Mouse (Mus musculus): ENCODE data around the gene Arhgef3.

The Arhgef3 gene

DNA sequence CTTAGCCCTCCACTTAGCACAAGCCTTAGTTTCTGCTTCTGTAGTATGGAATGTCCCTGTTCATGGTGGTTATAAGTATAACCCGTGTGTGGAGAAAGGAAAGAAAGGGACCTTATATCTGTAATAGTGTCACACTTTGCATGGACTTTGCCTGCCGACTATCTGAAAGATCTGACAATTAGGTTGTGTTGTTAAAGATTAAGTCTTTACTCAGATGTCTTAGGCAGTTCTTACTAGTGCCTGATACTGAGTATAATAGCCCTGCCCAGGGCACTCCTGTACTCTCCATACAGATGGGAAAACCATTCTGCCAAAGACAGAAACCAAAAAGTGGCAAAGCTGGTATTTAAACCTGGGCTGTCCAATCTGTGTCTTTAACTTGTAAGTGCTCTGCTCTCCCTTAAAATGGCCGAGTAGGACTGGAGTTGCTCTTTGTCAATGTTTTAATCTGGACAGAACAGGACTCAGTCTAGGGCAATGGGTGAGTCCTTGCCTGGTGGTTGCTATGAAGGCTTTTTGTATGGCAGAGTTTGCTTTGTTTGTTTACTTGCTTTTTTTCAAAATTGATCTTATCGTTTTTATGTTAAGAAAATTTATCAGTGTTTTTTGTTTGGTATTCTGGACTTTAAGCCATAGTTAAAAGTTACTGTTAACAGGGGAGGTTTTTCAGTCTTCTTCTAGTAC is 196.0 kb downstream of the Arhgef3 start:
- DNase-seq (ENCODE audit: low read depth, low spot score): no peak

DNA sequence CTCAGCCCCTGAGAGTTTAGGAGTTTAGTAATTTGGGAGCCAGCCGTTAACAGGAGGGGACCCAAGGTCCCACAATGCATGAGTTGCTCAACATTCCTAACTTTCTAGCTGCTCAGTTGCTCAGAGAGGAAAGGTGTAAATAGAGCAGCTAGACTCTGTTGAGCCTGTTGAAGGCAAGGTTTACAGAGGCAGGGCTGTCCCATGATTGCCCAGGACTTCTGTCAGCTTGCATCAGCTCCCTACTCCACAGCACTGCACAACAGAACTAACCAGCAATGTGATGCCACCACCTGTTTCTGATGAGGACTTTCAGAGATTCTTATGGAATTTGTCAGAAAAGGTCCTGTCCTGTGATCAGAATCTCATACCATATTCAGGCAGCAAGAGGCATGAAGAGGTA is 197.7 kb downstream of the Arhgef3 start:
- DNase-seq (ENCODE audit: low read depth, low spot score): no peak

DNA sequence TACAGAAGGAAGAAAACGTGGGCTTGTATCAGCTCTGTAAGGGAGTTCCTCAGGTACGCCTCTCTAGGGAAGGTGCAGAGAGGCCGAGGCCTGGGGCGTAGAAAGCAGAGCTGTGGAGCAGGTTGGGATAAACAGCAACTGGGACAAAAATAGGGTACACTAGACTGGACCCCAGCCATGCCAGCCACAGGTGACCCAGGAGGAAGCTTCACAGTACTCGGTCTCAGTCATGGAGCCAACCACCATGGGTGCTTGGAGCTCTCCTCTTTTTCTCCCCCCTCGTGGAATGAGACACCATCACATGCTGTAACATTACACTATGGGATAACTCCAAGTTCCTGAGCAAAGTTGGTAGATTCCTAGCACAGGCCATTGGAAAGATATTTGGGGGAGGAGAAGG is 201.0 kb downstream of the Arhgef3 start:
- DNase-seq (ENCODE audit: low read depth, low spot score): no peak

DNA sequence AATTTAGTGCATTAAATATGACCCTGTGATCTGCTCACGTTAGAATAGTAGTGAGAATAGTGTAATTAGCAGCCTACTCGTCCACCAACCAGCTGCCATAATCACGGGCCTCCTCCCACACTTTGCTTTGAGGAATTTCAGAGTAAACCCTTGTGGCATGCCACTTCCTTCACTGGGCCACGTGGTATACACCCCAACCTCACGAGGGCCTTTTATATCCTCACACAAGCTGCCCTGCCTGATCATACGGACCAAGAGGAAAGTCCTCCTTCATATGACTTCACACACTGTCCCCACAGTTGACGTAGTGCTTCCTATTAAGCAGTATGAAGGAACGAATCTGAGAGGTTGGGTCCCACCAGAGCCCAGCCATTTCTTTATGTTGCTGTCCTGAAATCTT is 202.4 kb downstream of the Arhgef3 start:
- no peak for DNase-seq (ENCODE audit: low read depth, low spot score)

DNA sequence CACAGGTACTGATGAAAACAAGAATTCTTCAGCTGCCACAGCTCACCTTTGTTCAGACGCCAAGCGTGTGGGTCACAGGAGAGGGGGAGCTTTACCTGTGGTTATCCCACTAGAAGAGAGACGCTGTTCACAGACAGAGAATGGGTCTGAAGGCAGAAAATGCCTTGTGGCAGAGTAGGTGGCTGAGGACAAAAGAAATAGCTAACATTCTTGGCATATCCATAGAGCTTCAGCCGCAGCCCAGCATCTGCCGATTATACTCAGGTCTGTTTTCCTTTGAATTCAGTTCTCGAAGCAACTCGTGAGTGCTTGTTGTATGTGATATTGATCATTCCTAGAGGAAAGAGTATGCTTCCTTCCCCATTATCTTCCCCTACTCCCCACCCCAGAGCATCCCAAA is 204.7 kb downstream of the Arhgef3 start:
- no peak for DNase-seq (ENCODE audit: low read depth, low spot score)

DNA sequence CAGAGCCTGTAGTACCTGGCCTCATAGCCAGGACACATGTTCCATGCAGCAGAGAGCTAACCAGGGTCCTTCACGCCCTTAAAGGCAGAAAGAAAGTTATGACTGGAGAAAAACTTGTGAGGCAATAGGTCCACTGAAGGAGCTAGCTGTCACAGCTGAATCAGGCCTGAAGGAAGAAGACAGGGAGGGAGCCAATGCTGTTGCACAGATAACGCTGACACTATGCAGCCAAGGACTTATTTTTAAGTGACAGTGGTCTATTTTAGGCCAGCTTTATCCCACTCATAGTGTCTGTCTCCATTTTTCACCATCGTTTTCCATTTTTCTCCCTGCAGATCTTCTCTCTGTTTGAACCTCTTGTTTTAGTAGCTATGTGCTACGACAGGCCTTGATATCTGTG is 207.3 kb downstream of the Arhgef3 start:
- no peak for DNase-seq (ENCODE audit: low read depth, low spot score)

DNA sequence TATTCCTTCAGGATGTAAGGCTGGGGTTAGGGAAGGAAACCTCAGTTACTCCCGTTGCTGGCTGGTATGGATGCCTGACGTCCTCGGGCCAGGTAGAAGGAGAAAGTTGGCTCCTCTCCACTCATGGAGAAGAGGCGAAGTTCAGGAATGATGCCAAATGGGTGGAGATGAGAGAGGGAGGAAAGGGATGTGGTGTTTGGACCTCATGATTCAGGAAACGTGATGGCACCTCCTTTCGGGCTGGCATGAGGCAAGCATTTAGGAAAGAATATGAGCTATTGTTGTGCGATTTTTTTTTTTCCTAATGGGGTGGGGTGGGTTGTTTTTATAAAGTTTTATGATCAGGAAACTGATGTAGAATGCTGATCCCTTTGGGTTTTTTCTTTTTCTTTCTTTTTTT is 210.0 kb downstream of the Arhgef3 start:
- no peak for DNase-seq (ENCODE audit: low read depth, low spot score)

DNA sequence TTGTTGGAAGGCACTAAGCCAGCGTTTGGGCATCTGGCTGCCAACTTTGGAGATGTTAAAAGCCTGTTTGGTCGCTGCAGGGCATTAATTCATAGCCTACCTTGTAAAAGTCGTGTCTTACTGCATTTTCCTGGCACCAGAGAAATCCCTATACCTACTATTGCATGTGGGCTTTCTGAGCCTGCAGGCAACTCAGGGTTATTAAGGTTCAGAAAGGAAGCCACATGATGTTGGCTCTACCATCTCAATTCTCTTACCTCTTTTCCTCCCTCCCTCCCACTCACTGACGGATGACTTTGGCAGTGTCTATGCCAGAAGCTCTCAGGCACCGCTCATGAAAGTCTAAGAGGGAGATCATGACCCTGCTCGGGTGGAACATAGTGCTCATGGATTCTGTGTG is 210.8 kb downstream of the Arhgef3 start:
- DNase-seq (ENCODE audit: low read depth, low spot score): no peak

DNA sequence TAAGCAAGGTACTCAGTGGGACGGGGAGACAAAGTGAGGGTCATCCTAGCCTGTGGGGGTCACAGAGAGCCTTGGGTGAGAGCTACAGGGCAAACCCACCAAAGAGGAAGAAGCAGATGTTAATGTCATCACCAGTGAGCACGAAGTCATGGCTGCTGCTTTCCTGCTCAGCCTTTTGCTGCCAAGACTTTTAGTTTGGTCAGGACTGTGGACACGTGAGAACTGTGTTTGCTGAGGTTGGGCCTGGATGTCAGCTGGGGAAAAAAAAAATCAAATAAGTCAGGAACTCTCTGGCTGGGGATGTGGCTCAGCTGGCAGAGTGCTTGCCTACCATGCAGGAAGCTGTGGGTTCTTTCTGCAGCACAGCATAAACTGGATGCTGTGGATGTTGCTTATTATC is 213.2 kb downstream of the Arhgef3 start:
- DNase-seq (ENCODE audit: low read depth, low spot score): no peak

DNA sequence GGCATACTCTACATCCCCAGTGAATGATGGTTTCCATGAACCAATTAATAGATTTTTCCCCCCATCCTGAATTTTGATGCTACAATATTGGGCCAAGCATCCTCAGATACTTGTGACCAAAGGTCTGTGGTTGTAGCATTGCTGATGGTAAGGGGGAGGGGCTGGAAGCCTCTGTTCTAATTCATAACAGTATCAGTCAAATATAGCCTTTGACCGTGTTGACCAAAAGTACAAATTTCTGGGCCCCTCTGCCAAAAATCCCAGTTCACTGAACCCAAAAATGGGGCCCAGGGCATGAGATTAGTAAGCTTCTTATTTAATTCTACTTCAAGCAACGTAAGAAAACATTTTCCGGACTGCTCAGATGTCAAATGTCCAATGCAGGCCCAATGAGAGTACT is 214.3 kb downstream of the Arhgef3 start:
- no peak for DNase-seq (ENCODE audit: low read depth, low spot score)

DNA sequence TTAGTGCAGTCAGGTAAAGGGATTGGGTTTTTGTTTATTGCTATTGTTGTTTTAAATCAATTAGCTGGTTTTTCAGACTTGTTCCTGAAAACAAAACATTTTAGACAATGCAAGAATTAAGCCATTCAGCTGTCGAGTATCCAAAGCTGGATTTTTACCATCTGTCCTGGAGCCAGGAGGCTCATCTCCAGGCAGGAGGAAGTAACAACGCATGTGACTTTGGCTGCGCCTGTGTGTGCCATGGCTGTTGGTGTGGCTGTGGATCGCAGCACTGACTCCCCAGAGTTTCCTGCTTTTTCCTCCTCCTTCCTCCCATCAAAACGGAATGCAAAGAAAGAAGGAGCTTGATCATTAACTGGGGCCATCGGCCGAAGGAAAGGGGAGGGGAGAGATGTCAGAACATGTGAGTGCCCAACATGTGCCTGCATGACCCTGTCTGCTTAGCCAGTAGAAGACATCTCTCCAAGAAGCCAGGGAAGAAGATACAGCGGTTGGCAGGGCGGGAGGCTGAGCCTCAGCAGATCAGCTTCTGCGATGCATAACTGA is 216.9 kb downstream of the Arhgef3 start:
- DNase-seq (ENCODE audit: low read depth, low spot score): no peak

DNA sequence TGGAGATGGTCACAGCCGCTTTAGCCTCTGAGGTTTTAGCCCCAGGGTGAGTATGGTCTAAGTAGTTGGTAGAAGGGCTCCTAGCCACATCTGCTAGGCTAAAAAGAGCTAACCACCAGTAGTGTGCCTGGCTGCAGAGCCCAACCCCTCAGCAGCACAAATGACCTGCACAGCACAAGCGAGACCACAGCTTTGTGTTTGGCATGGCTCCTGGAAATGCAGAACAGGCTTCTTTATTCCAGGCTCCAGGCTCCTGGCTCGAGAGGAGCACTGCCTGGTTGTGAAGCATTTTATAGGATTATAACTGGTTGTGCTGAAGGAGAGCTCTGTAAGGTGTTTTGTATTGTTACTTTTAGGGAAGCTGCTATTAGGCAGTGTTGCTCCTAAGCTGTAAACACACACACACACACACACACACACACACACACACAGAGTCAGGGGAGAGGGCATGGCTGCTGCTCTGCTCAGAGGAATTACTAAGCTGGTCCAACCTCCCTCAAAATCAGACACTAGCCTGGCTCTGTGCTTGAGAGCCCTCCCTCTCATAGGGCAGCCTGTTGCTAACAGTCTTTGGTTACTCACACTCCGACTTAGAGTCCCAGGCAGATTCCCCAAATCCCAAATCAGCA is 217.8 kb downstream of the Arhgef3 start:
- no peak for DNase-seq (ENCODE audit: low read depth, low spot score)

DNA sequence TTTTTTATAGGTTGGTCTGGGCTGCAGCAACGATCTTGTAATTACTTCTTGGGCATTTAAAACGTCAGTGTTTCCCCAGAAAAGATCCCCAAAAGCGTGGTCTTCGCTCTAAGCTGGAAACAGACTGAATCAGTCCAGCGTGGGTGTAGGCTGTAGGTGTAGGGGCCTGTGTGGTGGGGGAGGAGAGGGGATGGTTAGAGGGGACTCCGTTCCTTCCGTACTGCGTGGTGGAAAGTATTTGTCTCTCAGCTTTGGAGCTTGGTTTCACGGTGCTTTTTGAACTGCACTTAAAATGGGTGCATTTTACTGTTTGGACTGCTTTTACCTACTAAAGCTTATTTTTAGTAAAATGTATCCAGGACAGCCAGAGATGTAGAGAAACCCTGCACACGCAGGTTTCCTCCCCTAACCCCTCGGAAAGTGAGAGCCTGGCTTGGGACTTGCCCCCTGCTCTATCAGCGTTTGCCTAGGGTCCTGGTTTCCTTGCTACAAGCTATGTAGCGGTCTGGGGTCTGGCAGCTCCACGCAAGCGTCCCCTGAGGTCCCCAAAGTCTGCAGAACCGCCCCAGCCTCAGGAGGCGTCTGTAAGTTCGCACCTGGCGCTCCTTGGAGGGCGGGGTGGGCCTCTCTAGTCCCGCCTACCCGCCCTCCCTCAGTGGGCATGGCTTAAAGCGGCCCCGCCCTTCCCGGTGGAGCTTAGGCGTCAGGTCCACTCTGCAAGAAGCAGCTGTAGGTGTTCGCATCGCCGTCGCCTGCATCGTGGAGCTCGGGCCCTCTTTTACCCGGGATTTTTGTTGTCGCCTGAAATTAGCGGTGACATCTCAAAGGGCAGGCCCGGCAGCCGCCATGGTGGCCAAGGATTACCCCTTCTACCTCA is 220.9 kb downstream of the Arhgef3 start:
- DNase-seq (ENCODE audit: low read depth, low spot score): peak; percentile 70

DNA sequence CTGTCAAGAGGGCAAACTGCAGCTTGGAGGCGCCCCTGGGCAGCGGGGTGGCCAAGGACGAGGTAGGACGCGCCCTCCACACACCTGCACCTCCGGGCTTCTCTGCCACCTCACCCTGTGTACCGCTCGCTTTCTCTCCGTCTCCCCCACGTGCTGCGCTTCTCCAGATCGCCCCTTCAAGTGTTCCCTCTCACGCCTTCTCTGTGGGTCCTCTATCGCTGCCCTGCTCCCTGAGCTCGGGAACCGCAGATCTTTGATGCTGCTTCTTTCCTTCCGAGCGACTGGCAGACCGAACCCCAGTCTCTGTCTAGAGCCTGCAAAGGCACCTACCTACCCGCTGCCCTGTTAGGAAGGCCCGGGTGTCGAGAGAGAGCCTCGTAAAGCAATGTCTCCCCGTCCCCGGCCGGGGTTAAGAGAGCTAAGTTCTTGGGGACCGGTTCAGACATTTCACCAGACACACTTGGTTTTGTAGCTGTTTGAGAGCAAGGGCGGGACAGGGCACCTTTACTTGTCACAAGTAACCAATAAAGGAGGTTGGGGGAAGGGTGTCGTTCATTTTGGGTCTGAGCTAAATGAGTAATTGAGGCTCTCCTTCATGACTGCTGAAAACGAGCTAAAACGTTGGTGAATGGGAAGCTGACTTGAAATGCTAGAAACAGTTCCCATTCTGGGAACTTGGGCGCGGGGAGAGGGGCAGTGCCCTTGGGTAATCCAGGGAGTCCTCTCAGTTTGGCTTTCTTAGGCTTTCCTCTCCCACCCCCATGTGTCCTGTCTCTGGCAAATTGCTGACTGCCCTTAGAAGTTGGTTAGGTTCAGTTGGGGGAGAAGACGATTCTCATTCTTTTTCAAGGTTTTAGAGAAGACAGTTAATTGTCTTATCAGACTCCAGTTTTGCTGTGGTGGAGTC is 221.8 kb downstream of the Arhgef3 start:
- no peak for DNase-seq (ENCODE audit: low read depth, low spot score)

DNA sequence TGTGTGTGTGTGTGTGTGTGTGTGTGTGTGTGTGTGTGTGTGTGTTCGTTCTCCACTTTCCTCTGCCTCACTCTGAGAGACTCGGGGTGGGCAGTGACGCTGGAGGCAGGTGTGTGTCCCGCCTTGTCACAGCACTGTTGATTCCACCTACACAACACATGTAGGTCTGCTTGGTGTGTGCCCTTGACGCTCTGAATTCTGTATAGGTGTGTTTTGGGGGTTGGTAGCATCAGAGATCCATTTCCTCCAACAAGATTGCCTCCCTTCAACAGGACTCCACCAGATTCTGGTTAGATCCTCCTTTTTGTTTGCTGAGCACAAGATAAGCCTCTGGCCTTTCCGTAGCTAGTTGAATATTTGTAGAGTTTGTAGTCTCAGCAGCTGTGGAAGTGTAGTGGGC is 222.5 kb downstream of the Arhgef3 start:
- DNase-seq (ENCODE audit: low read depth, low spot score): no peak

DNA sequence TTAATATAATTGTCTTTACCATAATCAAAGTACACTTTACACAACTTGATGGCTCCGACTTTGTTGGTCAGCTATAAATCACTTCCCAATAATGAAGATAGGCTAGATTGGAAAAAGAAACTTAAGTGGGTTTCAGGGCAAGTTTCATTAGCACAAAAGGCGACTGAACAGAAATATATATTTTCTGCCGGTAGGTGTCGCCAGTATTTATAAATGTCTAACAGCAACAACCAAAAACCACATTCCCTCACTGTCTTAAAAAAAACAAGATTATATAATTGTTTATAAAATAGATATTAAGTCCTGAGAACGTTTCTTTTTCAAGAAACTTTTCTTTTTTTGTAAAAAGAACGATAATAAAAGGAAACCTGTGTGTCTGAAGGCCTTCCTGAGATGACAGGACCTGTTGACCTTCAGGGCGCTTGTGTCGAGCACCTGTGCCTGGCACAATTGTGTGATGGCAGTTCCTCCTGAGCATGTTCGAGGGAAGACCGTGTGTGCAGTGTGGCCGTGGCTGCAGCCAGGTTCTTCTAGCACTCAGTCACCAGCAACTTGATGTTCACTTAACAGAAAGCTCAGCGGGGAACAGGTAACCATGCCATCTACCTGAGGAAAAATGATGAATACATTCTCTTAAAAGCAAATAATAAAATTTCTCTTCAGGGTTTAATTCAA is 223.5 kb downstream of the Arhgef3 start:
- no peak for DNase-seq (ENCODE audit: low read depth, low spot score)

DNA sequence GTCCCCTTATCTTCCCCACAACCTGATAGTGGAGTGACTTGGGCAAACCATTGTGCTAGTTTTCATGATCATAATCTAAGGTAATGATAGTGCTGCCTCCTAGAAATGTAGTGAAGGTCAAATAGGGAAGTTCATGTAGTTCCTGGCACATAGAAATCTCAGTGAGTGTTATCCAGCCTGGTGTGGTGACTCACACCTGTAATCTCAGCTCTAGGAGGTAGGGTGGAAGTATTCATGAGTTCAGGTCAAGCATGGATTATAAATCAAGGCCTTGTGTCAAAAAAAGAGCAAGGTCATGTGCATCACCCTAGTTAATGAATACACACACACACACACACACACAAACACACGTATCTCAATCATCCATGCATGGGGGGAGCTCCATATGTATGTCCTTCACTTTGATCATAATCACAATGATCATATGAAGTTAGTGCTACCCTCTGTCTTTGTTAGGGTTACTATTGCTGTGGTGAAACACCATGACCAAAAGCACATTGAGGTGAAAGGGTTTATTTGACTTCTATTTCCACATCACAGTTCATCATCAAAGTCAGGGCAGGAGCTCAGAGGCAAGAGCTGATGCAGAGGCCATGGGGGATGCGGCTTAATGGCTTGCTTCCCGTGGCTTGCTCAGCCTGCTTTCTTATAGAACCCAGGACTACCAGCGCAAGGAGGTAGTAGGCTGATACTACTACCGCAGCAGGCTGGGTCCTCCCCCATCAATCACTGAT is 226.2 kb downstream of the Arhgef3 start:
- DNase-seq (ENCODE audit: low read depth, low spot score): no peak

DNA sequence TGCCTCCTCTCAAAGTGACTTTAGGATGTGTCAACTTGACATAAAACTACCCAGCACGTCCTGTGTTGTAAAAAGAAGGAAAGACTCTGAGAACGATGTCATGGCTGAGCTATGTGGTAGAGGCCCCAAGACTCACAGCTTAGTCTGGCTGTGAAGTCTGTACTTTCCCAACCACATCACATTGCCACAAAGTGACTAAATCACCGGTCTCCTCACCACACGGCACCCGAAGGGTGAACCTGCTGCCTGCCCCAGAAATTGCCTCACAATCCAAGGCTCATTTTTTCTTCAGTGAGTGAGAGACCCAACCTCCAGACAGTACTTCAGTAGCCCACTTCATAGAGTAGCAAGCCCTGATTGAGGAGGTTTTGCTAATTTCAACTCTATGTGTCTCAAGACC is 226.8 kb downstream of the Arhgef3 start:
- no peak for DNase-seq (ENCODE audit: low read depth, low spot score)

DNA sequence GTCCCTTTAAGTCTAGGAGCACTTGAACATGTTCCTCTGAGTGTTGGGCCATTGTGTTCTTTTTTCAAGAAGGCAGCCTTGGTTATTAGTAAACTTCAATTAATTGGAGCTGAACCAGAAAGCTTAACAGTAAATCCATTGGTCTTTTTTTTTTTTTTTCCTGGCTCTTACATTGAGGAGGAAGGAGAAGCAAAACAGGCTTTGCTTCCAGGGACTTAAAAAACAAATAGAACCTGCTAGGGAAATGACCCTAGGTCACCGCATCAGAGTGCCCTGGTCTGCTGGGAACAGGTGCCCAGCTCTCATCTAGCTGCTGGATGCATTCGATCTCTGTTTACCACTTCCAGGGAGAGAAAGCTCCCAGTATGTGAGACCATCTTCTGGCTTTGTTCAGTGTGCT is 227.8 kb downstream of the Arhgef3 start:
- DNase-seq (ENCODE audit: low read depth, low spot score): no peak

Data from WW6 (cell line).